Mouse (Mus musculus) inflammation-experienced regulatory T-cells, adult 6 months (primary cell): ENCODE measurements around the gene Ret. TPM values are rescaled to one million over a fixed set of nuclear protein-coding genes. Genes with fewer than 3 reads are reported as not detected.

Experiments used
- polyA plus RNA-seq, 3 experiments: library from polyadenylated mRNA; unstranded; fragments of 100-300 nt; shearing (Covaris generic); gene quantifications; one replicate each; pipeline ENCODE4 v1.2.1; 2017

Ret gene
- polyA plus RNA-seq, 3 experiments from 2014 or later: 0.23 to 0.91 (median 0.40) TPM

Other genes with a start within 250 kb of the Ret start
- gene Rasgef1a, start 186.3 kb downstream of the Ret start, polyA plus RNA-seq: 1 to 10 TPM; 4.0 to 4.8 (median 4.6) TPM
- gene Csgalnact2, start 58.6 kb downstream of the Ret start, polyA plus RNA-seq: 1 to 10 TPM; 7.1 to 8.5 (median 8.1) TPM
- 10 to 100 TPM; 26.1 to 29.9 (median 26.6) TPM for gene Bms1, start 221.8 kb upstream of the Ret start, polyA plus RNA-seq